Mouse (Mus musculus): ENCODE data around the gene Phactr1.

GRCm38 (mm10) chr13:43134468-43134867 lies 454.0 kb downstream of the Phactr1 start:
- TF ChIP-seq MAX (IDR thresholded peaks at IDR 0.05; ENCODE audit: low read depth) = no peak
- no peak for TF ChIP-seq TCF12 (IDR thresholded peaks at IDR 0.05; ENCODE audit: insufficient read depth, poor library complexity, severe bottlenecking)
- no peak for TF ChIP-seq POLR2A (IDR thresholded peaks at IDR 0.05; ENCODE audit: insufficient read length, low read depth)
- TF ChIP-seq POLR2AphosphoS2 (IDR thresholded peaks at IDR 0.05; ENCODE audit: insufficient read length, low read depth) = no peak
- no peak for TF ChIP-seq SRF (IDR thresholded peaks at IDR 0.05; ENCODE audit: control insufficient read depth, insufficient read length, low read depth)
- TF ChIP-seq CEBPB (IDR thresholded peaks at IDR 0.05; ENCODE audit: insufficient read depth, poor library complexity, severe bottlenecking) = no peak
- no peak for TF ChIP-seq REST (IDR thresholded peaks at IDR 0.05; ENCODE audit: insufficient read depth, insufficient read length)
- TF ChIP-seq E2F4 (IDR thresholded peaks at IDR 0.05; ENCODE audit: insufficient read depth) = no peak
- TF ChIP-seq TCF3 (IDR thresholded peaks at IDR 0.05; ENCODE audit: insufficient read length, low read depth) = no peak
- TF ChIP-seq MYOD1 (IDR thresholded peaks at IDR 0.05; ENCODE audit: control insufficient read depth in 1 of 3, insufficient read length in 2 of 3, low read depth in 2 of 3) = no peak
- no peak for TF ChIP-seq MYOG (IDR thresholded peaks at IDR 0.05; ENCODE audit: control insufficient read depth in 1 of 3, insufficient read depth in 1 of 3, insufficient read length in 2 of 3, low read depth in 2 of 3)
